Comparison of ENCODE assay signal across 15 mouse cellular contexts in the genomic region with DNA sequence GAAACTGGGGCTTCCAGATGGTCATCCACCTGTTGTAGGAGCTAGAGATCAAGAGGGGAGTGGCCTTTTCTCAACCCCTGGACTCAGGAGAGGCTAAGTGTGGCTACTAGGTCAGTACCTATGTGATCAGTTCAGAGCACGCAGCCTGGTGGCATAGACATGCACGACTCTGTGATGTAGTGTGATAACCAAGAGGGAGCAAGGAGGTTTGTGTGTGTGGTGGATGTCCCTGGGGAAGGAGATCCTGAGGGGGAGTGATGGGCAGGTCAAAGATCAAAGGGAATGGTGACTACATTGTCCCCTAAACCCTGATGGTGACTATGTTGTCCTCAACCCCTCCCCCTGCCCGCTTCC. TPM values are rescaled to one million over a fixed set of nuclear protein-coding genes. Genes with fewer than 3 reads are reported as not detected.
DNase-seq lines count a peak whose midpoint lies in the region; ATAC-seq lines count a peak whose summit lies in the region.
"Had no signal": no experiment of that assay in that cellular context is flagged by ENCODE, and none has a peak within 500 bp of the region (broad histone marks: within the 10 kb centered on the region; RNA-seq: fewer than 3 reads in every experiment).

No protein-coding gene starts in this region.

- DNase-seq in embryo, embryonic 10.5 days (ENCODE audit: low spot score), result peak; percentile 17
- DNase-seq in embryo, embryonic 11 days, result no peak
- no peak for DNase-seq in kidney, adult 9 months
- DNase-seq: heart, adult 2 months; thymus, adult 18-20 months had no signal

- H3K36me3 ChIP-seq in kidney, embryonic 14.5 days (ENCODE audit: control insufficient read depth, insufficient read depth, low read length), result peaks cover 30% of the 10 kb centered on the region
- H3K36me3 ChIP-seq in neural tube, embryonic 13.5 days, result peaks cover 37% of the 10 kb centered on the region
- H3K36me3 ChIP-seq in neural tube, embryonic 15.5 days, result peaks cover 36% of the 10 kb centered on the region
- peaks cover 10% of the 10 kb centered on the region for H3K36me3 ChIP-seq in hindbrain, embryonic 16.5 days (ENCODE audit: control insufficient read depth, insufficient read depth, low read length)
- H3K36me3 ChIP-seq: intestine, embryonic 15.5 days had no signal

- H3K9ac ChIP-seq in kidney, embryonic 14.5 days (ENCODE audit: low read depth, low read length), result no peak overlapping the region
- H3K9ac ChIP-seq in neural tube, embryonic 13.5 days, result no peak overlapping the region
- no peak overlapping the region for H3K9ac ChIP-seq in neural tube, embryonic 15.5 days (replicated peaks)
- H3K9ac ChIP-seq in hindbrain, embryonic 16.5 days (ENCODE audit: low read depth, low read length), result no peak overlapping the region
- H3K9ac ChIP-seq: intestine, embryonic 15.5 days; liver, embryonic 14.5 days; neural tube, embryonic 12.5 days had no signal

- no peaks in the 10 kb centered on the region; the same call in 1 of the 2 replicates for H3K4me1 ChIP-seq in kidney, embryonic 14.5 days (ENCODE audit: control insufficient read depth, insufficient read depth, low read length)
- H3K4me1 ChIP-seq in neural tube, embryonic 13.5 days (replicated peaks), result peaks cover 23% of the 10 kb centered on the region
- H3K4me1 ChIP-seq in neural tube, embryonic 15.5 days, result peaks cover 14% of the 10 kb centered on the region; the same call in 1 of the 2 replicates
- peaks cover 4% of the 10 kb centered on the region for H3K4me1 ChIP-seq in hindbrain, embryonic 16.5 days (ENCODE audit: control insufficient read depth, insufficient read depth, low read depth, low read length)
- H3K4me1 ChIP-seq: intestine, embryonic 15.5 days had no signal

- ATAC-seq in kidney, embryonic 14.5 days (ENCODE audit: low FRiP score, low TSS enrichment), result 0 out of 2 replicates have a peak, but pooled peaks have one; percentile 19
- ATAC-seq in neural tube, embryonic 13.5 days (ENCODE audit: low read depth), result 0 out of 2 replicates have a peak, but pooled peaks have one; percentile 60
- no peak for ATAC-seq in neural tube, embryonic 15.5 days (ENCODE audit: low FRiP score)
- 0 out of 2 replicates have a peak, but pooled peaks have one; percentile 18 for ATAC-seq in hindbrain, embryonic 16.5 days
- no peak for ATAC-seq in erythroblast, adult 5-6 weeks (replicated peaks; ENCODE audit: low FRiP score, poor library complexity, severe bottlenecking)
- ATAC-seq: intestine, embryonic 15.5 days had no signal

- no peaks in the 10 kb centered on the region for H3K9me3 ChIP-seq in kidney, embryonic 14.5 days (ENCODE audit: control insufficient read depth, low read length)
- H3K9me3 ChIP-seq in neural tube, embryonic 13.5 days, result no peaks in the 10 kb centered on the region
- no peaks in the 10 kb centered on the region for H3K9me3 ChIP-seq in neural tube, embryonic 15.5 days (replicated peaks)
- no peaks in the 10 kb centered on the region for H3K9me3 ChIP-seq in hindbrain, embryonic 16.5 days (ENCODE audit: control insufficient read depth, low read length)
- H3K9me3 ChIP-seq: intestine, embryonic 15.5 days; neural tube, embryonic 12.5 days had no signal

- no peak overlapping the region for H3K4me3 ChIP-seq in kidney, embryonic 14.5 days (ENCODE audit: low read length)
- no peak overlapping the region for H3K4me3 ChIP-seq in neural tube, embryonic 13.5 days
- no peak overlapping the region for H3K4me3 ChIP-seq in neural tube, embryonic 15.5 days (replicated peaks)
- H3K4me3 ChIP-seq in hindbrain, embryonic 16.5 days (ENCODE audit: low read length), result no peak overlapping the region
- H3K4me3 ChIP-seq: erythroblast, embryonic 14.5 days; heart, adult 2 months; intestine, embryonic 15.5 days; neural tube, embryonic 12.5 days had no signal

- no peak overlapping the region for H3K27ac ChIP-seq in kidney, embryonic 14.5 days (ENCODE audit: low read depth, low read length)
- H3K27ac ChIP-seq in neural tube, embryonic 13.5 days (replicated peaks), result peak overlapping the region; percentile 74
- no peak overlapping the region for H3K27ac ChIP-seq in neural tube, embryonic 15.5 days (replicated peaks)
- no peak overlapping the region for H3K27ac ChIP-seq in hindbrain, embryonic 16.5 days (ENCODE audit: low read depth, low read length)
- H3K27ac ChIP-seq: heart, adult 2 months; intestine, embryonic 15.5 days; liver, embryonic 14.5 days; neural tube, embryonic 12.5 days had no signal

- H3K4me2 ChIP-seq in kidney, embryonic 14.5 days (replicated peaks; ENCODE audit: low read depth, low read length), result no peak overlapping the region
- no peak overlapping the region for H3K4me2 ChIP-seq in neural tube, embryonic 13.5 days
- no peak overlapping the region for H3K4me2 ChIP-seq in neural tube, embryonic 15.5 days
- H3K4me2 ChIP-seq in hindbrain, embryonic 16.5 days (ENCODE audit: low read length), result no peak overlapping the region
- H3K4me2 ChIP-seq: intestine, embryonic 15.5 days; neural tube, embryonic 12.5 days had no signal

- WGBS in kidney, embryonic 14.5 days, result 66% methylated on average over 3 of the region's 3 CpGs
- 90% methylated on average over 3 of the region's 3 CpGs for WGBS in neural tube, embryonic 13.5 days
- WGBS in neural tube, embryonic 15.5 days, result 82% methylated on average over 3 of the region's 3 CpGs
- 88% methylated on average over 3 of the region's 3 CpGs for WGBS in hindbrain, embryonic 16.5 days

- no peaks in the 10 kb centered on the region for H3K27me3 ChIP-seq in kidney, embryonic 14.5 days (ENCODE audit: control insufficient read depth, insufficient read depth, low read length)
- H3K27me3 ChIP-seq in neural tube, embryonic 13.5 days, result no peaks in the 10 kb centered on the region
- H3K27me3 ChIP-seq in neural tube, embryonic 15.5 days (replicated peaks), result no peaks in the 10 kb centered on the region
- H3K27me3 ChIP-seq in hindbrain, embryonic 16.5 days (replicated peaks; ENCODE audit: control insufficient read depth, insufficient read depth, low read length), result no peaks in the 10 kb centered on the region
- H3K27me3 ChIP-seq: intestine, embryonic 15.5 days; neural tube, embryonic 12.5 days; Patski had no signal

RNA-seq across cellular contexts. Expression of a gene that starts 24.0 kb away (rescaled TPM):
- 35.4 and 68.4 TPM in 2 replicates for polyA plus RNA-seq in kidney, embryonic 14.5 days (2014; fragmentation: Nextera tagmentation; extraction: Ambion mirVana)
- polyA plus RNA-seq in neural tube, embryonic 13.5 days (2015; fragmentation: Nextera tagmentation; extraction: Ambion mirVana), result 90.7 and 108 TPM in 2 replicates
- 94.9 and 96.7 TPM in 2 replicates for polyA plus RNA-seq in neural tube, embryonic 15.5 days (2015; fragmentation: Nextera tagmentation; extraction: Ambion mirVana)
- 97.7 and 105 TPM in 2 replicates for polyA plus RNA-seq in hindbrain, embryonic 16.5 days (2015; fragmentation: Nextera tagmentation; extraction: Ambion mirVana)
- 22.4 and 23.6 TPM in 2 replicates for total RNA-seq in erythroblast, adult 5-6 weeks (2015; ENCODE audit: low replicate concordance)
- 16.6 and 19.0 TPM in 2 replicates for total RNA-seq in erythroblast, adult 5-6 weeks (2017; ENCODE audit: low replicate concordance)

Comparison
In these comparisons a context has a peak if more than half of its experiments do, and no peak if none do; other contexts are left out.
1. ATAC-seq: peak in kidney, embryonic 14.5 days (single experiment), neural tube, embryonic 13.5 days (single experiment) and hindbrain, embryonic 16.5 days (single experiment); none in neural tube, embryonic 15.5 days (single experiment) and erythroblast, adult 5-6 weeks (single experiment).